Mouse (Mus musculus): Measurements from ENCODE around the gene Fgd6. TPM values are rescaled to one million over a fixed set of nuclear protein-coding genes. Genes with fewer than 3 reads are reported as not detected.
A peak's percentile ranks its signal among the peaks of the same experiment; 100 is the strongest.

The Fgd6 gene
- polyA plus RNA-seq, 1 experiment from 2014 or later: 3.1 TPM

GRCm38 (mm10) chr10:94013196-94013595, 22.6 kb upstream of the Fgd6 start:
- H3K4me3 ChIP-seq (ENCODE audit: low read depth, low read length): no peak overlapping the region
- H3K9ac ChIP-seq (ENCODE audit: low read depth, low read length): no peak overlapping the region
- no peaks in the 10 kb centered on the region for H3K9me3 ChIP-seq (ENCODE audit: control insufficient read depth, low read length)
- peaks cover 4% of the 10 kb centered on the region for H3K4me1 ChIP-seq (ENCODE audit: control insufficient read depth, insufficient read depth, low read length)
- DNase-seq (ENCODE audit: low spot score): peak; percentile 67
- no peak overlapping the region; the same call in 1 of the 2 replicates for H3K27ac ChIP-seq (replicated peaks; ENCODE audit: low read depth, low read length)
- no peak for ATAC-seq (ENCODE audit: low read depth)
- no peaks in the 10 kb centered on the region for H3K27me3 ChIP-seq (replicated peaks; ENCODE audit: control insufficient read depth, insufficient read depth, low read length)
- WGBS: 49% methylated on average over 3 of the region's 3 CpGs
- no peak overlapping the region for H3K4me2 ChIP-seq (ENCODE audit: low read depth, low read length)
- 0 out of 2 replicates have a peak, but pooled peaks cover 2% of the 10 kb centered on the region for H3K36me3 ChIP-seq (ENCODE audit: control insufficient read depth, insufficient read depth, low read length)

DNA sequence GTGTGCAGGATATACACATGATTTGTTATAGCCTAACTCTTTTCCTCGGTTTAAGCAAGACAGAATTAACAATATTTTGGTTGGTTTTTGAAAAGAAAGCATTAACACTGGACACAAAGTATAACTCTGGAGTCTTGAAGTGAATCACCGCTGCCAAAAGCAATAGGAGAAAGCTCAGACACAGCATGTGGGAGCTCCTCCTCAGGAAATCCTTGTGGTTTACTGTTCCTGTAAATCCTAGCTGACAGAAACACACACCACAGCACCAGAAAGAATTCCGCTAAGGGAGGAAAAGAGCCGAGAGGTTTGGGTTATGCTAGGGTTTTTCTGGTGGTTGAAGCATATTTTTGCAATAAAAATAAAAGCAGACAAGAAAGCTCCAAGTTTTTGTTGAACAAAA, 21.6 kb upstream of the Fgd6 start:
- Histone ChIP-seq H3K9me3 (ENCODE audit: control insufficient read depth, low read length) (no peaks in the 10 kb centered on the region), H3K4me3 (ENCODE audit: low read depth, low read length) (no peak overlapping the region), H3K27ac (replicated peaks; ENCODE audit: low read depth, low read length) (peak overlapping the region; percentile 48), H3K27me3 (replicated peaks; ENCODE audit: control insufficient read depth, insufficient read depth, low read length) (no peaks in the 10 kb centered on the region), H3K36me3 (ENCODE audit: control insufficient read depth, insufficient read depth, low read length) (no peaks in the 10 kb centered on the region), H3K4me2 (ENCODE audit: low read depth, low read length) (no peak overlapping the region), H3K4me1 (ENCODE audit: control insufficient read depth, insufficient read depth, low read length) (peaks cover 4% of the 10 kb centered on the region), H3K9ac (ENCODE audit: low read depth, low read length) (no peak overlapping the region)
- DNase-seq (ENCODE audit: low spot score): peak; percentile 80
- WGBS: 45% methylated on average over 4 of the region's 4 CpGs
- ATAC-seq (ENCODE audit: low read depth): peak; percentile 41; the same call in 1 of the 2 replicates

GRCm38 (mm10) chr10:94017455-94017854, 18.3 kb upstream of the Fgd6 start:
- no peaks in the 10 kb centered on the region for H3K36me3 ChIP-seq (ENCODE audit: control insufficient read depth, insufficient read depth, low read length)
- DNase-seq (ENCODE audit: low spot score): no peak
- H3K9ac ChIP-seq (ENCODE audit: low read depth, low read length): no peak overlapping the region
- no peaks in the 10 kb centered on the region for H3K27me3 ChIP-seq (replicated peaks; ENCODE audit: control insufficient read depth, insufficient read depth, low read length)
- no peak for ATAC-seq (ENCODE audit: low read depth)
- WGBS: 92% methylated on average over 8 of the region's 8 CpGs
- H3K4me1 ChIP-seq (ENCODE audit: control insufficient read depth, insufficient read depth, low read length): peaks cover 10% of the 10 kb centered on the region
- H3K9me3 ChIP-seq (ENCODE audit: control insufficient read depth, low read length): no peaks in the 10 kb centered on the region
- no peak overlapping the region for H3K4me3 ChIP-seq (ENCODE audit: low read depth, low read length)
- no peak overlapping the region for H3K27ac ChIP-seq (replicated peaks; ENCODE audit: low read depth, low read length)
- no peak overlapping the region for H3K4me2 ChIP-seq (ENCODE audit: low read depth, low read length)

- Histone ChIP-seq H3K9me3 (ENCODE audit: control insufficient read depth, low read length) (no peaks in the 10 kb centered on the region), H3K36me3 (ENCODE audit: control insufficient read depth, insufficient read depth, low read length) (no peaks in the 10 kb centered on the region), H3K27ac (replicated peaks; ENCODE audit: low read depth, low read length) (no peak overlapping the region), H3K9ac (ENCODE audit: low read depth, low read length) (no peak overlapping the region), H3K4me1 (ENCODE audit: control insufficient read depth, insufficient read depth, low read length) (peaks cover 7% of the 10 kb centered on the region), H3K4me2 (ENCODE audit: low read depth, low read length) (no peak overlapping the region), H3K27me3 (replicated peaks; ENCODE audit: control insufficient read depth, insufficient read depth, low read length) (no peaks in the 10 kb centered on the region), H3K4me3 (ENCODE audit: low read depth, low read length) (no peak overlapping the region)
- DNase-seq (ENCODE audit: low spot score) (peak; percentile 26), ATAC-seq (ENCODE audit: low read depth) (no peak)
- WGBS: 73% methylated on average over 5 of the region's 5 CpGs
These were observed 15.2 kb upstream of the Fgd6 start for GRCm38 (mm10) chr10:94020587-94020986.

- H3K9ac ChIP-seq (ENCODE audit: low read depth, low read length): no peak overlapping the region
- ATAC-seq (ENCODE audit: low read depth) (no peak), DNase-seq (ENCODE audit: low spot score) (no peak)
- H3K9me3 ChIP-seq (ENCODE audit: control insufficient read depth, low read length): no peaks in the 10 kb centered on the region
- H3K4me3 ChIP-seq (ENCODE audit: low read depth, low read length): no peak overlapping the region
- no peaks in the 10 kb centered on the region for H3K27me3 ChIP-seq (replicated peaks; ENCODE audit: control insufficient read depth, insufficient read depth, low read length)
- WGBS: 84% methylated on average over 4 of the region's 4 CpGs
- H3K27ac ChIP-seq (replicated peaks; ENCODE audit: low read depth, low read length): no peak overlapping the region
- no peak overlapping the region for H3K4me2 ChIP-seq (ENCODE audit: low read depth, low read length)
- H3K4me1 ChIP-seq (ENCODE audit: control insufficient read depth, insufficient read depth, low read length): peaks cover 7% of the 10 kb centered on the region
- peaks cover 4% of the 10 kb centered on the region; the same call in 1 of the 2 replicates for H3K36me3 ChIP-seq (ENCODE audit: control insufficient read depth, insufficient read depth, low read length)
These were observed 14.7 kb upstream of the Fgd6 start for GRCm38 (mm10) chr10:94021059-94021458.

- Histone ChIP-seq H3K27ac (replicated peaks; ENCODE audit: low read depth, low read length) (no peak overlapping the region), H3K9me3 (ENCODE audit: control insufficient read depth, low read length) (no peaks in the 10 kb centered on the region), H3K4me2 (ENCODE audit: low read depth, low read length) (no peak overlapping the region), H3K36me3 (ENCODE audit: control insufficient read depth, insufficient read depth, low read length) (peaks cover 16% of the 10 kb centered on the region), H3K9ac (ENCODE audit: low read depth, low read length) (no peak overlapping the region), H3K4me3 (ENCODE audit: low read depth, low read length) (no peak overlapping the region), H3K27me3 (replicated peaks; ENCODE audit: control insufficient read depth, insufficient read depth, low read length) (no peaks in the 10 kb centered on the region), H3K4me1 (ENCODE audit: control insufficient read depth, insufficient read depth, low read length) (0 out of 2 replicates have a peak, but pooled peaks cover under 1% of the 10 kb centered on the region)
- no peak for ATAC-seq (ENCODE audit: low read depth)
- DNase-seq (ENCODE audit: low spot score): no peak
- 92% methylated on average over 8 of the region's 8 CpGs for WGBS
These were observed 10.7 kb upstream of the Fgd6 start for GRCm38 (mm10) chr10:94025079-94025478.

GRCm38 (mm10) chr10:94028493-94028892, 7.3 kb upstream of the Fgd6 start:
- H3K27ac ChIP-seq (replicated peaks; ENCODE audit: low read depth, low read length): no peak overlapping the region
- WGBS: 85% methylated on average over 6 of the region's 6 CpGs
- ATAC-seq (ENCODE audit: low read depth): no peak

DNA sequence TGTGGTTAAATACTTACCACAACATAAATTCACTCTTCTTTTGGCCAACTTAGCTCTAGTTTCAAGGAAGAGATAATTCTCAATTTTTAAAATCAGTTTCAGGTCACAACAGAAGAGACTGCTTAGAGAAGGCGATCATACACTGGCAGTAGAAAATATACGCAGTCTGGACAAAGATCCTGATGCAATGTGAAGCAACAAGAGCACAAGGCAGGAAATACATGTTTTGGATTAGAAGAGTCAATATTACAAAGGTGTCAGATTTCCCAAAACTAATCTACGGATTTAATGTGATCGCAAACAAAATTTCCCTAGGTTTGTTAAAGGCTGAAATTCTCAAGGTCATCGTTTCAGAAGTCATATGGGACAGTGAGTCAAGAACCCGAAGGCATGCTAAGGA, 4.6 kb upstream of the Fgd6 start:
- H3K4me1 ChIP-seq (ENCODE audit: control insufficient read depth, insufficient read depth, low read length): peaks cover 12% of the 10 kb centered on the region
- no peak for DNase-seq (ENCODE audit: low spot score)
- no peaks in the 10 kb centered on the region for H3K9me3 ChIP-seq (ENCODE audit: control insufficient read depth, low read length)
- H3K36me3 ChIP-seq (ENCODE audit: control insufficient read depth, insufficient read depth, low read length): peaks cover 11% of the 10 kb centered on the region
- H3K4me2 ChIP-seq (ENCODE audit: low read depth, low read length): no peak overlapping the region
- no peaks in the 10 kb centered on the region for H3K27me3 ChIP-seq (replicated peaks; ENCODE audit: control insufficient read depth, insufficient read depth, low read length)
- 86% methylated on average over 6 of the region's 6 CpGs for WGBS
- no peak overlapping the region for H3K27ac ChIP-seq (replicated peaks; ENCODE audit: low read depth, low read length)
- H3K4me3 ChIP-seq (ENCODE audit: low read depth, low read length): no peak overlapping the region
- no peak for ATAC-seq (ENCODE audit: low read depth)
- no peak overlapping the region for H3K9ac ChIP-seq (ENCODE audit: low read depth, low read length)

More at GRCm38 (mm10) chr10:94028493-94028892, 7.3 kb upstream of the Fgd6 start:
- Histone ChIP-seq H3K9ac (ENCODE audit: low read depth, low read length) (no peak overlapping the region), H3K36me3 (ENCODE audit: control insufficient read depth, insufficient read depth, low read length) (peaks cover 16% of the 10 kb centered on the region), H3K27me3 (replicated peaks; ENCODE audit: control insufficient read depth, insufficient read depth, low read length) (no peaks in the 10 kb centered on the region), H3K4me1 (ENCODE audit: control insufficient read depth, insufficient read depth, low read length) (no peaks in the 10 kb centered on the region; the same call in 1 of the 2 replicates), H3K4me3 (ENCODE audit: low read depth, low read length) (no peak overlapping the region), H3K4me2 (ENCODE audit: low read depth, low read length) (no peak overlapping the region), H3K9me3 (ENCODE audit: control insufficient read depth, low read length) (no peaks in the 10 kb centered on the region)
- no peak for DNase-seq (ENCODE audit: low spot score)

GRCm38 (mm10) chr10:94034876-94035657, 734 bp upstream of the Fgd6 start:
- peak overlapping the region; percentile 80 for H3K9ac ChIP-seq (ENCODE audit: low read depth, low read length)
- peak; percentile 69 for ATAC-seq (ENCODE audit: low read depth)
- no peaks in the 10 kb centered on the region for H3K27me3 ChIP-seq (replicated peaks; ENCODE audit: control insufficient read depth, insufficient read depth, low read length)
- H3K27ac ChIP-seq (replicated peaks; ENCODE audit: low read depth, low read length): peak overlapping the region; percentile 35; the same call in 1 of the 2 replicates
- no peaks in the 10 kb centered on the region; the same call in 1 of the 2 replicates for H3K36me3 ChIP-seq (ENCODE audit: control insufficient read depth, insufficient read depth, low read length)
- peak overlapping the region; percentile 76 for H3K4me3 ChIP-seq (ENCODE audit: low read depth, low read length)
- H3K9me3 ChIP-seq (ENCODE audit: control insufficient read depth, low read length): no peaks in the 10 kb centered on the region
- H3K4me2 ChIP-seq (ENCODE audit: low read depth, low read length): peak overlapping the region; percentile 84
- DNase-seq (ENCODE audit: low spot score): peak; percentile 54
- peaks cover 12% of the 10 kb centered on the region for H3K4me1 ChIP-seq (ENCODE audit: control insufficient read depth, insufficient read depth, low read length)
- WGBS: 2% methylated on average over 24 of the region's 30 CpGs
